31 mouse cellular contexts compared by ENCODE assay signal in genomic region chr15:95660368-95660767, GRCm38 (mm10). TPM values are rescaled to one million over a fixed set of nuclear protein-coding genes. Genes with fewer than 3 reads are reported as not detected.
A peak's percentile ranks its signal among the peaks of the same experiment; 100 is the strongest.
DNase-seq lines count a peak whose midpoint lies in the region; ATAC-seq and TF ChIP-seq lines count a peak whose summit lies in the region.
"Had no signal": no experiment of that assay in that cellular context is flagged by ENCODE, and none has a peak within 500 bp of the region (broad histone marks: within the 10 kb centered on the region; RNA-seq: fewer than 3 reads in every experiment).

No protein-coding gene starts in this region.

- no peak overlapping the region; the same call in 1 of the 2 replicates for H3K4me3 ChIP-seq in G1E (ENCODE audit: low read depth, low read length)
- H3K4me3 ChIP-seq in liver, embryonic 12.5 days, result no peak overlapping the region
- H3K4me3 ChIP-seq in liver, postnatal 0 days (ENCODE audit: low read depth, low read length), result no peak overlapping the region
- H3K4me3 ChIP-seq: embryonic facial prominence, embryonic 13.5 days; heart, embryonic 15.5 days; intestine, embryonic 15.5 days; limb, embryonic 10.5 days; limb, embryonic 15.5 days; lung, embryonic 15.5 days; megakaryocyte, embryonic 14.5 days; neural tube, embryonic 15.5 days had no signal

- no peak overlapping the region for H3K27ac ChIP-seq in liver, embryonic 12.5 days
- H3K27ac ChIP-seq in liver, postnatal 0 days (ENCODE audit: low read depth), result no peak overlapping the region
- H3K27ac ChIP-seq: embryonic facial prominence, embryonic 13.5 days; heart, embryonic 15.5 days; hindbrain, postnatal 0 days; intestine, embryonic 15.5 days; kidney, postnatal 0 days; limb, embryonic 10.5 days; limb, embryonic 15.5 days; lung, embryonic 15.5 days; neural tube, embryonic 15.5 days had no signal

- no peak for TF ChIP-seq CTCF in G1E (IDR thresholded peaks at IDR 0.05; ENCODE audit: low read depth, low read length)
- TF ChIP-seq CTCF in liver, postnatal 0 days (IDR thresholded peaks at IDR 0.05; ENCODE audit: low read depth), result no peak

- ATAC-seq in G1E (ENCODE audit: extremely low read depth, insufficient number of reproducible peaks, low FRiP score, poor library complexity, severe bottlenecking), result peak; percentile 96
- ATAC-seq in liver, embryonic 12.5 days, result peak; percentile 98
- ATAC-seq in liver, postnatal 0 days, result no peak
- ATAC-seq: activated CD4-positive, CD25-positive, alpha-beta regulatory T cell, adult 4 months; forebrain, postnatal 0 days; hindbrain, postnatal 0 days; intestine, embryonic 15.5 days had no signal

- H3K4me2 ChIP-seq in liver, embryonic 12.5 days, result no peak overlapping the region
- no peak overlapping the region for H3K4me2 ChIP-seq in liver, postnatal 0 days (ENCODE audit: low read depth, low read length)
- H3K4me2 ChIP-seq: embryonic facial prominence, embryonic 13.5 days; heart, embryonic 15.5 days; intestine, embryonic 15.5 days; limb, embryonic 15.5 days; lung, embryonic 15.5 days; neural tube, embryonic 15.5 days had no signal

- no peak overlapping the region for H3K9ac ChIP-seq in liver, embryonic 12.5 days
- H3K9ac ChIP-seq in liver, postnatal 0 days (replicated peaks), result no peak overlapping the region
- H3K9ac ChIP-seq: embryonic facial prominence, embryonic 13.5 days; forebrain, postnatal 0 days; heart, embryonic 15.5 days; intestine, embryonic 15.5 days; limb, embryonic 15.5 days; lung, embryonic 15.5 days; neural tube, embryonic 15.5 days had no signal

- DNase-seq in G1E (ENCODE audit: low spot score), result peak; percentile 54
- DNase-seq in c-Kit-positive CD71-positive TER-119-negative erythroid progenitor cells, embryonic 14.5 days (ENCODE audit: low read depth), result peak; percentile 49
- no peak for DNase-seq in liver, postnatal 0 days
- no peak for DNase-seq in heart, adult 8-10 months (ENCODE audit: low spot score)
- no peak for DNase-seq in lung, postnatal 36 days
- DNase-seq in urinary bladder, postnatal 10 days (ENCODE audit: low spot score), result no peak
- DNase-seq: adrenal gland, adult 8-10 months; cerebellum, adult 11 months; cerebellum, adult 9-10 months; embryo, embryonic 11 days; forebrain, postnatal 0 days; kidney, adult 2 months; layer of hippocampus, postnatal 36 days; midbrain, embryonic 14.5 days; right cerebral cortex, postnatal 4 days; thymus, postnatal 4 days had no signal

- H3K4me1 ChIP-seq in G1E (ENCODE audit: insufficient read depth, low read depth, low read length), result peaks cover 49% of the 10 kb centered on the region
- peaks cover 6% of the 10 kb centered on the region; the same call in 1 of the 2 replicates for H3K4me1 ChIP-seq in liver, embryonic 12.5 days
- H3K4me1 ChIP-seq in liver, postnatal 0 days (ENCODE audit: insufficient read depth), result no peaks in the 10 kb centered on the region
- H3K4me1 ChIP-seq: embryonic facial prominence, embryonic 13.5 days; heart, embryonic 15.5 days; intestine, embryonic 15.5 days; limb, embryonic 10.5 days; limb, embryonic 15.5 days; lung, embryonic 15.5 days; megakaryocyte, embryonic 14.5 days; neural tube, embryonic 15.5 days had no signal

- WGBS in liver, embryonic 12.5 days (ENCODE audit: insufficient replicate concordance), result 26% methylated on average over 5 of the region's 5 CpGs
- 56% methylated on average over 5 of the region's 5 CpGs for WGBS in liver, postnatal 0 days (ENCODE audit: insufficient replicate concordance)

- peak; percentile 76 for TF ChIP-seq EP300 in liver, postnatal 0 days (IDR thresholded peaks at IDR 0.05; ENCODE audit: low read depth)

- no peaks in the 10 kb centered on the region for H3K27me3 ChIP-seq in G1E (ENCODE audit: insufficient read depth, low read length)
- H3K27me3 ChIP-seq in liver, embryonic 12.5 days (replicated peaks), result peaks cover 12% of the 10 kb centered on the region
- H3K27me3 ChIP-seq in liver, postnatal 0 days (ENCODE audit: insufficient read depth, low read length), result peaks cover under 1% of the 10 kb centered on the region
- H3K27me3 ChIP-seq: megakaryocyte, embryonic 14.5 days had no signal

- H3K36me3 ChIP-seq in G1E (replicated peaks), result no peaks in the 10 kb centered on the region
- no peaks in the 10 kb centered on the region for H3K36me3 ChIP-seq in liver, embryonic 12.5 days
- no peaks in the 10 kb centered on the region for H3K36me3 ChIP-seq in liver, postnatal 0 days (replicated peaks; ENCODE audit: insufficient read depth, low read length)
- H3K36me3 ChIP-seq: embryonic facial prominence, embryonic 13.5 days; heart, embryonic 15.5 days; intestine, embryonic 15.5 days; limb, embryonic 10.5 days; limb, embryonic 15.5 days; lung, embryonic 15.5 days; neural tube, embryonic 15.5 days had no signal

- H3K9me3 ChIP-seq in G1E (replicated peaks), result no peaks in the 10 kb centered on the region
- H3K9me3 ChIP-seq in liver, embryonic 12.5 days (replicated peaks), result no peaks in the 10 kb centered on the region
- H3K9me3 ChIP-seq in liver, postnatal 0 days (ENCODE audit: low read length), result no peaks in the 10 kb centered on the region
- H3K9me3 ChIP-seq: embryonic facial prominence, embryonic 13.5 days; heart, embryonic 15.5 days; intestine, embryonic 15.5 days; limb, embryonic 10.5 days; limb, embryonic 15.5 days; lung, embryonic 15.5 days; megakaryocyte, embryonic 14.5 days; neural tube, embryonic 15.5 days had no signal

RNA-seq across cellular contexts. Expression of gene Dbx2, which starts 4.6 kb away (rescaled TPM):
- 1.1 and 3.2 TPM in 2 replicates for total RNA-seq in G1E (2014; fragmentation: Nextera tagmentation)
- 0.06 and 0.16 TPM in 2 replicates for total RNA-seq in G1E (2017)
- polyA plus RNA-seq in G1E (2012), result 0.13 and 0.14 TPM in 2 replicates
- polyA plus RNA-seq in liver, embryonic 12.5 days (2016; fragmentation: Nextera tagmentation; extraction: Ambion mirVana), result not detected in 2 replicates
- polyA plus RNA-seq in liver, postnatal 0 days (2015; fragmentation: Nextera tagmentation; extraction: Ambion mirVana), result not detected in 2 replicates
- total RNA-seq in heart, adult 8-10 months (2022), result not detected
- total RNA-seq: adrenal gland, adult 8-10 months; gastrocnemius, adult 8-10 months; heart, postnatal 25 days had no signal
- polyA plus RNA-seq: activated CD4-positive, CD25-positive, alpha-beta regulatory T cell, adult 4 months; heart, embryonic 15.5 days; kidney, adult 2 months; lung, embryonic 15.5 days; spleen, adult 2 months had no signal

Comparison
In these comparisons a context has a peak if more than half of its experiments do, and no peak if none do; other contexts are left out.
1. DNase-seq: peak in G1E (single experiment) and c-Kit-positive CD71-positive TER-119-negative erythroid progenitor cells, embryonic 14.5 days (single experiment); none in liver, postnatal 0 days (single experiment), heart, adult 8-10 months (single experiment), lung, postnatal 36 days (single experiment) and urinary bladder, postnatal 10 days (single experiment).